Comparison of ENCODE assay signal across 13 mouse cellular contexts in the genomic region with DNA sequence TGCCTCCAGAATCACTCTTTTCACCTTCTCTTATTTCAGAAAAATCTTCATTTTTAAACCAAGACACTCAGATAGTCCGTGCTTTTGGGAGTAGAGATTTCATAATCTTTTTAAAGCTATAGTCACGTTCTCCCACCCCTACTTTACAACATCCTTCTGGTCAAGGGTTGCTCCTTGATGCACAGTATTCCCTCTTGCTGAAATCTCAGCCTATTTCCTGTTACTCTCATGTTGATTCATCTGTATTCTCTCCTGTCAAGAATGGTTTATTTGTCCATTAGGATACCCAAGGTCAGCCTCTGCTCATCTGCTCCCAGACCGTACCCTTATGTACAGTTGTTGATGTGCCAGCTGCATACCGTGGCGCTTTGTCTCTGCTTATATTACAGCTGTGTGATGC.
DNase-seq lines count a peak whose midpoint lies in the region; ATAC-seq and TF ChIP-seq lines count a peak whose summit lies in the region.
"Had no signal": no experiment of that assay in that cellular context is flagged by ENCODE, and none has a peak within 500 bp of the region (broad histone marks: within the 10 kb centered on the region; RNA-seq: fewer than 3 reads in every experiment).

No protein-coding gene starts in this region.

- no peak overlapping the region for H3K9ac ChIP-seq in kidney, embryonic 16.5 days (replicated peaks; ENCODE audit: low read length)
- no peak overlapping the region for H3K9ac ChIP-seq in midbrain, embryonic 13.5 days (replicated peaks)
- no peak overlapping the region for H3K9ac ChIP-seq in midbrain, embryonic 14.5 days (replicated peaks; ENCODE audit: low read length)
- no peak overlapping the region for H3K9ac ChIP-seq in stomach, embryonic 15.5 days
- H3K9ac ChIP-seq: liver, embryonic 13.5 days had no signal

- WGBS in kidney, embryonic 16.5 days = 74% methylated on average over 5 of the region's 5 CpGs
- 75% methylated on average over 5 of the region's 5 CpGs for WGBS in kidney, adult 2 months
- 89% methylated on average over 5 of the region's 5 CpGs for WGBS in midbrain, embryonic 13.5 days
- WGBS in midbrain, embryonic 14.5 days = 89% methylated on average over 5 of the region's 5 CpGs
- 50% methylated on average over 5 of the region's 5 CpGs for WGBS in stomach, embryonic 15.5 days

- no peaks in the 10 kb centered on the region for H3K9me3 ChIP-seq in kidney, embryonic 16.5 days (ENCODE audit: low read length)
- no peaks in the 10 kb centered on the region for H3K9me3 ChIP-seq in midbrain, embryonic 13.5 days
- no peaks in the 10 kb centered on the region for H3K9me3 ChIP-seq in midbrain, embryonic 14.5 days (ENCODE audit: control insufficient read depth, low read length)
- no peaks in the 10 kb centered on the region for H3K9me3 ChIP-seq in stomach, embryonic 15.5 days
- H3K9me3 ChIP-seq: liver, embryonic 13.5 days had no signal

- H3K27me3 ChIP-seq in kidney, embryonic 16.5 days (ENCODE audit: insufficient read depth, low read length) = no peaks in the 10 kb centered on the region
- no peaks in the 10 kb centered on the region for H3K27me3 ChIP-seq in kidney, adult 2 months (replicated peaks; ENCODE audit: control insufficient read depth, insufficient read depth, low read length)
- no peaks in the 10 kb centered on the region for H3K27me3 ChIP-seq in midbrain, embryonic 13.5 days
- H3K27me3 ChIP-seq in midbrain, embryonic 14.5 days (ENCODE audit: control insufficient read depth, insufficient read depth, low read length) = no peaks in the 10 kb centered on the region
- H3K27me3 ChIP-seq in stomach, embryonic 15.5 days (replicated peaks) = no peaks in the 10 kb centered on the region
- H3K27me3 ChIP-seq: liver, embryonic 13.5 days had no signal

- H3K4me2 ChIP-seq in kidney, embryonic 16.5 days (replicated peaks; ENCODE audit: low read depth, low read length) = no peak overlapping the region
- no peak overlapping the region for H3K4me2 ChIP-seq in midbrain, embryonic 13.5 days (replicated peaks)
- no peak overlapping the region for H3K4me2 ChIP-seq in midbrain, embryonic 14.5 days (ENCODE audit: low read length)
- H3K4me2 ChIP-seq in stomach, embryonic 15.5 days = no peak overlapping the region
- H3K4me2 ChIP-seq: liver, embryonic 13.5 days had no signal

- no peak for TF ChIP-seq POLR2A in kidney, adult 2 months (IDR thresholded peaks at IDR 0.05; ENCODE audit: low read depth, low read length)

- DNase-seq in adrenal gland, adult 2 months = peak; percentile 11
- DNase-seq in adrenal gland, postnatal 10 days = no peak
- DNase-seq in kidney, adult 2 months = no peak
- DNase-seq in midbrain, embryonic 14.5 days = no peak
- no peak for DNase-seq in right cerebral cortex, postnatal 4 days
- DNase-seq: cerebellum, adult 18-20 months; kidney, postnatal 14 days; liver, embryonic 13.5 days; retina, postnatal 1 day; thymus, adult 18-20 months had no signal

- peaks cover 29% of the 10 kb centered on the region for H3K4me1 ChIP-seq in kidney, embryonic 16.5 days (ENCODE audit: insufficient read depth, low read length)
- peaks cover 10% of the 10 kb centered on the region for H3K4me1 ChIP-seq in kidney, adult 2 months (ENCODE audit: control insufficient read depth, insufficient read depth, low read length)
- peaks cover 18% of the 10 kb centered on the region for H3K4me1 ChIP-seq in midbrain, embryonic 13.5 days (replicated peaks)
- H3K4me1 ChIP-seq in midbrain, embryonic 14.5 days (ENCODE audit: control insufficient read depth, insufficient read depth, low read length) = peaks cover 12% of the 10 kb centered on the region; the same call in 1 of the 2 replicates
- peaks cover 24% of the 10 kb centered on the region for H3K4me1 ChIP-seq in stomach, embryonic 15.5 days

- TF ChIP-seq CTCF in kidney, adult 2 months (conservative IDR thresholded peaks at IDR 0.05; ENCODE audit: insufficient read depth, insufficient read length, low read depth, low read length) = no peak

- H3K4me3 ChIP-seq in kidney, embryonic 16.5 days (ENCODE audit: low read length) = no peak overlapping the region
- no peak overlapping the region for H3K4me3 ChIP-seq in kidney, adult 2 months (ENCODE audit: insufficient read depth, low read depth, low read length)
- no peak overlapping the region for H3K4me3 ChIP-seq in midbrain, embryonic 13.5 days (replicated peaks)
- no peak overlapping the region for H3K4me3 ChIP-seq in midbrain, embryonic 14.5 days (replicated peaks; ENCODE audit: low read depth, low read length)
- H3K4me3 ChIP-seq in stomach, embryonic 15.5 days (replicated peaks) = no peak overlapping the region
- H3K4me3 ChIP-seq: liver, embryonic 13.5 days had no signal

- H3K36me3 ChIP-seq in kidney, embryonic 16.5 days (ENCODE audit: insufficient read depth, low read length) = no peaks in the 10 kb centered on the region
- no peaks in the 10 kb centered on the region for H3K36me3 ChIP-seq in kidney, adult 2 months (ENCODE audit: control insufficient read depth, insufficient read depth, low read length)
- H3K36me3 ChIP-seq in midbrain, embryonic 13.5 days = no peaks in the 10 kb centered on the region
- H3K36me3 ChIP-seq in midbrain, embryonic 14.5 days (ENCODE audit: control insufficient read depth, insufficient read depth, low read length) = no peaks in the 10 kb centered on the region
- H3K36me3 ChIP-seq in stomach, embryonic 15.5 days = no peaks in the 10 kb centered on the region
- H3K36me3 ChIP-seq: liver, embryonic 13.5 days had no signal

- H3K27ac ChIP-seq in kidney, embryonic 16.5 days (ENCODE audit: low read length) = peak overlapping the region; percentile 4; the same call in 1 of the 2 replicates
- H3K27ac ChIP-seq in kidney, adult 2 months (ENCODE audit: insufficient read depth, low read depth, low read length) = no peak overlapping the region
- 0 out of 2 replicates have a peak overlapping the region, but pooled peaks have one; percentile 68 for H3K27ac ChIP-seq in midbrain, embryonic 13.5 days
- no peak overlapping the region for H3K27ac ChIP-seq in midbrain, embryonic 14.5 days (replicated peaks; ENCODE audit: low read depth, low read length)
- H3K27ac ChIP-seq in stomach, embryonic 15.5 days = peak overlapping the region; percentile 31; the same call in 1 of the 2 replicates

- no peak for ATAC-seq in kidney, embryonic 16.5 days (ENCODE audit: low FRiP score, low TSS enrichment)
- ATAC-seq in midbrain, embryonic 13.5 days = no peak
- no peak for ATAC-seq in midbrain, embryonic 14.5 days (ENCODE audit: low FRiP score, low TSS enrichment)
- no peak for ATAC-seq in stomach, embryonic 15.5 days (ENCODE audit: insufficient read depth, low FRiP score, low read depth)

Comparison
In these comparisons a context has a peak if more than half of its experiments do, and no peak if none do; other contexts are left out.
1. H3K27ac ChIP-seq: peak in kidney, embryonic 16.5 days (single experiment), midbrain, embryonic 13.5 days (single experiment) and stomach, embryonic 15.5 days (single experiment); none in kidney, adult 2 months (single experiment) and midbrain, embryonic 14.5 days (single experiment).